Mouse (Mus musculus) lung, embryonic 16.5 days (tissue): ENCODE data around the gene Serpini1. TPM values are rescaled to one million over a fixed set of nuclear protein-coding genes. Genes with fewer than 3 reads are reported as not detected.
"Not testable (repeated sequence)": the region's sequence is repeated elsewhere in the genome, so short reads cannot be mapped to it uniquely, and the experiment has no call there.

Experiments
- ATAC-seq: fragments of 200-750 bp; cut with Nextera tagmentation; 2 replicates; pipeline ENCODE4 v1.8.0; 2017; ENCODE audit warnings: low read depth, mild to moderate bottlenecking, moderate library complexity
- H3K27ac ChIP-seq: fragments of 300-500 bp; sonication (generic); 2 replicates; pipeline ENCODE4 v1.5.1; 2014; ENCODE audit warnings: mild to moderate bottlenecking, control low read depth, low read length
- H3K27me3 ChIP-seq: fragments of 300-500 bp; sonication (generic); 2 replicates; pipeline ENCODE4 v1.6.1; 2014; ENCODE audit warnings: low read depth, low read length, mixed read lengths; ENCODE audit not compliant: control insufficient read depth, insufficient read depth
- H3K36me3 ChIP-seq: fragments of 300-500 bp; sonication (generic); 2 replicates; pipeline ENCODE4 v1.6.1; 2014; ENCODE audit warnings: low read length; ENCODE audit not compliant: control insufficient read depth, insufficient read depth
- H3K4me1 ChIP-seq: fragments of 300-500 bp; sonication (generic); replicated peaks from 2 replicates; pipeline ENCODE4 v1.6.1; 2014; ENCODE audit warnings: low read length, mixed read lengths; ENCODE audit not compliant: control insufficient read depth, insufficient read depth
- H3K4me2 ChIP-seq: fragments of 300-500 bp; sonication (generic); 2 replicates; pipeline ENCODE4 v1.6.1; 2014; ENCODE audit warnings: low read depth, low read length, control low read depth
- H3K4me3 ChIP-seq: fragments of 300-500 bp; sonication (generic); 2 replicates; pipeline ENCODE4 v1.5.1; 2014; ENCODE audit warnings: mild to moderate bottlenecking, low read length, control low read depth
- H3K9ac ChIP-seq: fragments of 300-500 bp; sonication (generic); 2 replicates; pipeline ENCODE4 v1.6.1; 2014; ENCODE audit warnings: low read length, control low read depth
- H3K9me3 ChIP-seq: fragments of 300-500 bp; sonication (generic); 2 replicates; pipeline ENCODE4 v1.6.1; 2016; ENCODE audit warnings: low read length; ENCODE audit not compliant: control insufficient read depth
- WGBS: fragments of 180-500 bp; shearing (Covaris S2); extraction: QIAGEN DNeasy Blood & Tissue Kit; methylation state at CpG from one replicate; pipeline ENCODE4 v1.1.7; 2014; 5-methylcytosine and 5-hydroxymethylcytosine counted together
- polyA plus RNA-seq: library from polyadenylated mRNA; unstranded; fragments of >200 nt; fragmentation: Nextera tagmentation; extraction: Ambion mirVana; gene quantifications from 2 replicates; pipeline ENCODE4 v1.2.1, GENCODE M21; 2015

Gene Serpini1
- polyA plus RNA-seq, 1 experiment from 2014 or later: 1.4 TPM

DNA sequence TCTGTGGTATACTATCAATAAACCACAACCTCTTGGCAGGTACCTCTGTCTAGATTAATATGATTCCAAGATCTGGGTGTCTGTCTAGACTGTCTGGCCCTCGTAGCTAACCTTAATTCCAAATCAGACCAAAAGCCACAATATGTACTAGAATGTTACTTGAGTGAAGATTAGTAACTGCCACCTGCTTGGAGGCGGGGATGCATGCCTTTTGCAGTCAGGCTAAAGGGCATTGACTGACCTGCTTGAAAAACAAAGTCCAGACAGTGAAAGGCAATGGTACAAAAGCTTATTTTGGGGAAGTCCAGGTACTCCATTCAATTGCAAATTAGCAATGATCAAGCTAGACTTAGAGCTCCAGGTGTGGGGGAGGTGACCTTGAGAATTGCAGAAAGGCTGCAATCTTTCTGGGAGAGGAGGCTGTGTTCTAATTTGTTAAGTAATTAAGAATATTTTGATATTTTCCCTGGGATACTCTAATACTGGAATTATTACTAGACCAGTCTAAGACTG is 94.3 kb downstream of the Serpini1 start:
- H3K27me3 ChIP-seq: no peaks in the 10 kb centered on the region
- H3K27ac ChIP-seq: no peak overlapping the region
- no peak overlapping the region for H3K9ac ChIP-seq
- H3K36me3 ChIP-seq: no peaks in the 10 kb centered on the region
- H3K4me3 ChIP-seq: no peak overlapping the region
- no peak for ATAC-seq
- no peak overlapping the region for H3K4me2 ChIP-seq
- no peaks in the 10 kb centered on the region for H3K9me3 ChIP-seq
- WGBS: 61% methylated on average over 2 of the region's 2 CpGs
- H3K4me1 ChIP-seq: no peaks in the 10 kb centered on the region

DNA sequence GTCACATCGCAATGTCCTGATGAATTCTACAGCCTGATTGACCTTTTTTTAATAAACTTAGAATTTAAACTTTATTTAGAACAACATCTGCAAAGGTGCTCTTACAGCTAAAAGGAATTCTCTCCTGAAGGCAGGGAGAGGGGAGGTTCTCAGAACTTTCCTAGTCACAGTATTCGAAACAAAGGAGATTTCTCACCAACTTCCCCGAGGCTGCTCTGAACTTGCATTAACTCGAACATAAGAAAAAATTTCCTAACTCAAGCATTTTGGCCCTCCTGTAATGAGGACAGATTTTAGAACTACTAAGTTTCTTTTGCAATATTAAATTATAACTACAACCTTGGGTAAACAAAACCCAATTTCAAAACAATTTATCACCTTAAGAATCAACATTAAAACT is 96.6 kb downstream of the Serpini1 start:
- H3K9ac ChIP-seq: not testable (repeated sequence)
- WGBS: 58% methylated on average over 4 of the region's 4 CpGs

DNA sequence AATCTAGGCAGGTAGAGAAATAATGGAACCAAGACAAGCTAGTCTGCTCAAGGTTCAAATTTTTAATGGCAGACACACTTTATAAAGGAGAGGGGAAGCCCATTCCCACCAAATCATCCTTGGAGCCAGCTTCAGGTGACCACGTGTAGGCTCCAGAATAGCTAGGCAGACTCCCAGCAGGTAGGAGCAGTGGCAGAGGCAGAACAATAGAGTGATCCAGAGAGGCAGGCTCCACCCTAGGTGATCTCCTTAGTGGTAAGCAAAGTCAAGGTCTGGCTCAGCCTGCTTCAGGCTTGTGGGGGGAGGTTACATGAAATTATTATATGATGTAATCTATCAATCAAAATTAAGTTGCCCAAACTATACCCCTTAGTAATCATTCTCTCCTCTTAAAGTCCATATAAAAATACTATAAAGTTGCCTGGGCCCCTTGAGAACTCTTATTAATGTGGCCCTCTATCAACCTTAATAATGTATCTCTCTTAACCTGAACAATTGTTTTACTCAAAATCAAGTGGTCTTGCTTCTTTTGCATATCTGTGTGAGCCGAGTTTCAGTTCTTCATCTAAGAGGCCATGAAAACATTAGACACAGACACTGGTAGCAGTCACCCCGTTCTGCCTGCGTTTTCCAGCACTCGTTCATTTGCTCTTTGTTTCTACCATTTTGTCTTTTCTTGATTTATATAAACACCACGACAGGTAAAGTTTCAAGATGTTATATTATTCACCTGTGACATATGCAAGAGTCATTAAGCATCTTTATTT is 98.4 kb downstream of the Serpini1 start:
- H3K4me1 ChIP-seq: no peaks in the 10 kb centered on the region
- H3K4me2 ChIP-seq: no peak overlapping the region
- H3K4me3 ChIP-seq: no peak overlapping the region
- ATAC-seq: no peak
- H3K36me3 ChIP-seq: no peaks in the 10 kb centered on the region
- H3K27ac ChIP-seq: no peak overlapping the region
- whole genome bisulfite sequencing: 71% methylated on average over 6 of the region's 6 CpGs
- no peaks in the 10 kb centered on the region for H3K27me3 ChIP-seq
- no peaks in the 10 kb centered on the region for H3K9me3 ChIP-seq
- no peak overlapping the region for H3K9ac ChIP-seq

More for the DNA sequence above, 96.6 kb downstream of the Serpini1 start:
- not testable (repeated sequence) for H3K27me3 ChIP-seq, H3K9me3 ChIP-seq, H3K4me1 ChIP-seq, H3K4me2 ChIP-seq, H3K36me3 ChIP-seq, H3K27ac ChIP-seq, ATAC-seq, H3K4me3 ChIP-seq

DNA sequence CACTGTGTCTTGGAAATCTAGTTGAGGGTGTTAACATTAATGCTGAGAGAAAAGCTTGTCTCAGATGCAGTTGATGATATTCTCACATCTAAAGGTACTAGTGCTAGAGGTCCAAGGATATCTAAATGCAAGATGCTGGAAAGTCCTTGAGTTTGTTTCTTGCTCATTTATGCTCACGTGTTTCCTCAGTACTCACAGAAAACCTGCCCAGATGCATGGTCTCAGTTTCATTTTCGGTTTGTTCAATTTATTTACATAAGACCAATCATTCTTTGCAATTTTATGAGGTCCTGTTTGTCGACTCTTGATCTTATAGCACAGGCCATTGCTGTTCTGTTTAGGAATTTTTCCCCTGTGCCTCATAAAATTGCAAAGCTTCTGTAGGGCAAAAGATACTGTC is 109.6 kb downstream of the Serpini1 start:
- Histone ChIP-seq H3K36me3 (no peaks in the 10 kb centered on the region), H3K27ac (no peak overlapping the region), H3K4me1 (no peaks in the 10 kb centered on the region), H3K27me3 (no peaks in the 10 kb centered on the region), H3K9ac (no peak overlapping the region), H3K9me3 (no peaks in the 10 kb centered on the region), H3K4me3 (no peak overlapping the region), H3K4me2 (no peak overlapping the region)
- WGBS: 61% methylated on average over 3 of the region's 3 CpGs
- no peak for ATAC-seq

DNA sequence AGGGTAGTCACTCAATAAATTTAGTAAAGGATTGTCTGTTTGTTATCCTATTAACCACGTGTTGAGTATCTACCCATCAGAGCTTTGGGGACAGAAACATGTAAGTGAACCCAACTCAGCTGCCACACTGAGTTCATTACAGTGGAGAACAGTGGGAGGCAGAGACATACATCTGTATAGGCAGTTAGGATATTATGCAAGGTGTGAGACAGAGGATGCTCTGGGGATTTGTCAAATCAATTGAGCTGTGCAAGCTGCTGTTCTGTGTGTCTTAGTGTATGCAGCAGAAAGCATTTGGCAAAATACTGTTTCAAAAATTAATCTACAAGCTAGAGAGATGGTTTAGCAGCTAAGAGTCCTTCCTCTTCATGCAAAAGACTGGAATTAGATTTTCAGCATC is 113.1 kb downstream of the Serpini1 start:
- no peak overlapping the region for H3K9ac ChIP-seq
- 48% methylated on average over 1 of the region's 1 CpGs for WGBS
- no peaks in the 10 kb centered on the region for H3K4me1 ChIP-seq
- no peak for ATAC-seq
- no peak overlapping the region for H3K4me3 ChIP-seq
- H3K36me3 ChIP-seq: no peaks in the 10 kb centered on the region
- H3K27ac ChIP-seq: no peak overlapping the region
- no peaks in the 10 kb centered on the region for H3K27me3 ChIP-seq
- no peak overlapping the region for H3K4me2 ChIP-seq
- no peaks in the 10 kb centered on the region for H3K9me3 ChIP-seq

DNA sequence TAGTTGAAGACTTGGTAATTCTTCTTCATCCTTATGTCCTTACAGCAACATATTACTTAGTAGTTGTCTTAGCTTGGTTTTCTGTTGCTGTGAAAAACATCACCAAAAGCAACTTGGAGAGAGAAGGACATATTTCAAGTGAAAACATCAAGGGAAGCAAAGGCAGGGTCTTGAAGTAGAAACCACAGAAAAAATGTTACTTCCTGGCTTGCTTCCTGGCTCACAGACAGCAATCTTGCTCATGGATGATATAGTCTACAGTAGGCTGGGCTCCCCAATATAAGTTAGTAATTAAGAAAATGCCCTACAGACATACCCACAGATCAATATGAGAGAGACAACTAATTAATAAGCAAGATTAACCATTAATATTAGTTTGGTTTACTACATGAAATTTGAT is 125.5 kb downstream of the Serpini1 start:
- Histone ChIP-seq H3K36me3 (no peaks in the 10 kb centered on the region), H3K27ac (no peak overlapping the region), H3K9me3 (no peaks in the 10 kb centered on the region), H3K27me3 (no peaks in the 10 kb centered on the region), H3K4me3 (no peak overlapping the region), H3K4me1 (no peaks in the 10 kb centered on the region), H3K9ac (no peak overlapping the region), H3K4me2 (no peak overlapping the region)
- ATAC-seq: no peak

DNA sequence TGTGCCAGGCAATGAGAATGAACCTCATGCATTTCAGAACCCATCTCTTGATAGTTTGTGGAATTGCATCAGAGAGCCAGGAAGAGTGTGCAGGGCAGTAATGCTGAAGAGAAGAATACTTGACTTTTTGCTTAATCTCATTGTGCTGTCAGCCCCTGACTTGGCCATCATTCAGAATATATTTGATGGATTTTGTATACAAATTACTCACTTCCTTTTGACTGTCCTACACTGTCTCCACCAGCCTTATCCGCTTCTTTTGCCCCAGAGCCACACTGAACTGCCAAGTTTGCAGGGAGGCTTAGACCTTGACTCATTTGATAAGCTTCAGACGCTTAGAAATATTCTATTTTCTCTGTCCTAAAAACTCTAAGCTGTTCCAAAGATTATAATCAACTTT is 129.4 kb downstream of the Serpini1 start:
- WGBS: 66% methylated on average over 2 of the region's 2 CpGs
- Histone ChIP-seq H3K9ac (no peak overlapping the region), H3K4me2 (no peak overlapping the region), H3K9me3 (no peaks in the 10 kb centered on the region), H3K27ac (no peak overlapping the region), H3K4me1 (no peaks in the 10 kb centered on the region), H3K4me3 (no peak overlapping the region), H3K36me3 (no peaks in the 10 kb centered on the region), H3K27me3 (no peaks in the 10 kb centered on the region)
- ATAC-seq: no peak

DNA sequence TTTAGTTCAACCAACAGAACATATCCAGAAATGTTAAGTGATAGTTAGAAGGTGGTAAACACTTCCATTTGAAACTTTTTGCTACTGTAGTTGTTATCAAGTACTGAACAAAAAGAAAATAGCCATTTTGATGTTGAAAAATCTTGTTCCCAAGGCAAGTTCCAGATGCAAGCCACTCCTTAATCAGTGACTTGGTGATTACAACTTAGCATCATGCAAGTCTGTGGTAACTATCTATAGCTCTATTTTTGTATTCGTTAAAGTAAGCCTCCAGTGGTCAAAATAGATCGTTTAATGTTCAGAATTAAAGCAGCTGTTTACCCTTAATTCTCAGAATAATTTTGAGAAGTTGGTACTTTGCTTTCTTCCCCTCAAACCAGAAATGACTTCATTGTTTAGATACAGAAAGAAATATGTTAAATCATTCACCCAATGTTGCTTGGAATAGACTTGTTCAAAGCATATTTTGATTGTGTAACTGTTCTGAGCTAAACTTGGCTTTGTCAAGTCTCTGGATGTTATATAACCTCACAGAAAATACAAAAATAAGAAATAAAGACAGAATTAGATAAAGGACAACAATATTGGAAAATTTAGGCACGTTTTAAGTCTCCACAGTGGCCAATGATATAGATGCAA is 130.0 kb downstream of the Serpini1 start:
- no peak for ATAC-seq
- H3K4me3 ChIP-seq: no peak overlapping the region
- H3K4me2 ChIP-seq: no peak overlapping the region
- H3K27ac ChIP-seq: no peak overlapping the region
- H3K9me3 ChIP-seq: no peaks in the 10 kb centered on the region
- no peak overlapping the region for H3K9ac ChIP-seq
- H3K4me1 ChIP-seq: no peaks in the 10 kb centered on the region
- H3K27me3 ChIP-seq: no peaks in the 10 kb centered on the region
- WGBS: 65% methylated on average over 3 of the region's 3 CpGs
- no peaks in the 10 kb centered on the region for H3K36me3 ChIP-seq

DNA sequence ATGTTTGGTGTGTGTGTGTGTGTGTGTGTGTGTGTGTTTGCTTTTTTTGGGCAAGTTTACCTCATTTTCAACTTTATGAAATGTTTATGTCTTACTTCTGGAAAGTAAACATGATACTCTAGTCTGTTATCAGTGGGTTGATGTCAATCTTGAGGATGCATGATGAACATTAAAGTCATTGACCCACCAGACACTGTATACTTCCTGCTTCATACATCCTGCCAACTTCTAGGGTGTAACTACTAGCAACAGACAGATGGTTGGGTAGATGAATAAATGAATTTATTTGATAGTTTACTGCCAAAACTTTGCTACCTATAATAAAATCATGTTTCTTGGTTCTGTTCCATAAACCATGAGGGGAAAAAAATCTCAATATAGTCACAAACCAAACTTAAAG is 133.0 kb downstream of the Serpini1 start:
- H3K27ac ChIP-seq: no peak overlapping the region
- H3K9me3 ChIP-seq: no peaks in the 10 kb centered on the region
- H3K4me1 ChIP-seq: no peaks in the 10 kb centered on the region
- no peak overlapping the region for H3K9ac ChIP-seq
- H3K4me2 ChIP-seq: no peak overlapping the region
- H3K4me3 ChIP-seq: no peak overlapping the region
- no peak for ATAC-seq
- H3K36me3 ChIP-seq: no peaks in the 10 kb centered on the region
- no peaks in the 10 kb centered on the region for H3K27me3 ChIP-seq
